8 mouse cellular contexts compared by ENCODE assay signal in genomic region chr10:30199501-30199900, GRCm38 (mm10). TPM values are rescaled to one million over a fixed set of nuclear protein-coding genes. Genes with fewer than 3 reads are reported as not detected.
A peak's percentile ranks its signal among the peaks of the same experiment; 100 is the strongest.
DNase-seq lines count a peak whose midpoint lies in the region; ATAC-seq and TF ChIP-seq lines count a peak whose summit lies in the region.

No protein-coding gene starts in this region.

- H3K4me1 ChIP-seq in heart, embryonic 12.5 days (replicated peaks), result peaks cover 8% of the 10 kb centered on the region
- H3K4me1 ChIP-seq in CH12.LX (ENCODE audit: control insufficient read depth in 1 of 2, insufficient read depth in 2 of 2), result peaks cover 0 to 10% of the 10 kb centered on the region in 2 experiments; a peak in 2 of 4 replicates
- no peaks in the 10 kb centered on the region for H3K4me1 ChIP-seq in forebrain, embryonic 14.5 days (ENCODE audit: control insufficient read depth, insufficient read depth, low read length)
- peaks cover 15% of the 10 kb centered on the region for H3K4me1 ChIP-seq in liver, embryonic 15.5 days (replicated peaks)

- DNase-seq in heart, adult 18-20 months, result no peak
- peak; percentile 14 for DNase-seq in CH12.LX (ENCODE audit: extremely low read depth)
- no peak for DNase-seq in forebrain, embryonic 14.5 days (ENCODE audit: low spot score)
- no peak for DNase-seq in cerebellum, adult 9-11 months
- no peak for DNase-seq in left cerebral cortex, adult 11 months (ENCODE audit: low spot score)

- WGBS in heart, embryonic 12.5 days, result 47% methylated on average over 5 of the region's 5 CpGs
- WGBS in forebrain, embryonic 14.5 days, result 55% methylated on average over 5 of the region's 5 CpGs
- 50% methylated on average over 5 of the region's 5 CpGs for WGBS in liver, embryonic 15.5 days (ENCODE audit: insufficient replicate concordance)

- peaks cover 20% of the 10 kb centered on the region for H3K79me2 ChIP-seq in CH12.LX (replicated peaks; ENCODE audit: control insufficient read depth, extremely low read depth, insufficient read depth, poor library complexity, severe bottlenecking)

- no peak for TF ChIP-seq POLR2A in CH12.LX (IDR thresholded peaks at IDR 0.05; ENCODE audit: low read depth, low read length)

- no peaks in the 10 kb centered on the region for H3K9me3 ChIP-seq in heart, embryonic 12.5 days (replicated peaks)
- no peaks in the 10 kb centered on the region for H3K9me3 ChIP-seq in CH12.LX (replicated peaks; ENCODE audit: low read length)
- no peaks in the 10 kb centered on the region for H3K9me3 ChIP-seq in forebrain, embryonic 14.5 days (replicated peaks; ENCODE audit: control insufficient read depth, low read length)
- no peaks in the 10 kb centered on the region for H3K9me3 ChIP-seq in liver, embryonic 15.5 days (replicated peaks)

- H3K36me3 ChIP-seq in heart, embryonic 12.5 days, result no peaks in the 10 kb centered on the region
- peaks cover 2 to 14% of the 10 kb centered on the region in 2 experiments for H3K36me3 ChIP-seq in CH12.LX (replicated peaks in 1 of 2; ENCODE audit: control insufficient read depth in 1 of 2, insufficient read depth in 1 of 2, low read length in 1 of 2)
- H3K36me3 ChIP-seq in forebrain, embryonic 14.5 days (ENCODE audit: control insufficient read depth, insufficient read depth, low read length), result no peaks in the 10 kb centered on the region
- 0 out of 2 replicates have a peak, but pooled peaks cover 6% of the 10 kb centered on the region for H3K36me3 ChIP-seq in liver, embryonic 15.5 days (replicated peaks)

- no peak for ATAC-seq in heart, embryonic 12.5 days (ENCODE audit: insufficient number of reproducible peaks, low FRiP score)
- no peak for ATAC-seq in forebrain, embryonic 14.5 days
- ATAC-seq in liver, embryonic 15.5 days (ENCODE audit: insufficient read depth), result no peak
- no peak for ATAC-seq in activated CD4-positive, CD25-positive, alpha-beta regulatory T cell, adult 4 months

- in situ Hi-C loops in CH12.LX (cut with MboI; ENCODE audit: low pct_ligation_motif_present, low pct_unique_long_range_greater_than_20kb, low sequenced_read_pairs), result no loop called here

- dilution Hi-C loops in CH12.LX (cut with MboI; ENCODE audit: extremely low pct_ligation_motif_present, extremely low pct_unique_long_range_greater_than_20kb, low sequenced_read_pairs), result no loop called here

- H3K4me3 ChIP-seq in heart, embryonic 12.5 days, result peak overlapping the region; percentile 91
- peak overlapping the region; percentile 70 to 85 (median 84) for H3K4me3 ChIP-seq in CH12.LX (replicated peaks in 1 of 3; ENCODE audit: low read depth in 2 of 3, low read length in 2 of 3, poor library complexity in 1 of 3)
- H3K4me3 ChIP-seq in forebrain, embryonic 14.5 days (ENCODE audit: low read depth, low read length), result peak overlapping the region; percentile 75
- peak overlapping the region; percentile 78 for H3K4me3 ChIP-seq in liver, embryonic 15.5 days (replicated peaks)

- no peaks in the 10 kb centered on the region for H3K27me3 ChIP-seq in heart, embryonic 12.5 days (replicated peaks)
- H3K27me3 ChIP-seq in CH12.LX (replicated peaks), result no peaks in the 10 kb centered on the region
- H3K27me3 ChIP-seq in forebrain, embryonic 14.5 days (replicated peaks; ENCODE audit: control insufficient read depth, insufficient read depth, low read length), result no peaks in the 10 kb centered on the region
- no peaks in the 10 kb centered on the region for H3K27me3 ChIP-seq in liver, embryonic 15.5 days

- H3K9ac ChIP-seq in heart, embryonic 12.5 days, result peak overlapping the region; percentile 28; the same call in 1 of the 2 replicates
- peak overlapping the region; percentile 78; the same call in 1 of the 2 replicates for H3K9ac ChIP-seq in CH12.LX (ENCODE audit: insufficient read depth, low read depth)
- H3K9ac ChIP-seq in forebrain, embryonic 14.5 days (ENCODE audit: low read length), result no peak overlapping the region
- H3K9ac ChIP-seq in liver, embryonic 15.5 days, result peak overlapping the region; percentile 76

- TF ChIP-seq EP300 in CH12.LX (IDR thresholded peaks at IDR 0.05; ENCODE audit: low read length), result no peak

- TF ChIP-seq RAD21 in CH12.LX (IDR thresholded peaks at IDR 0.05; ENCODE audit: low read depth, low read length), result no peak

- no peak overlapping the region for H3K27ac ChIP-seq in heart, embryonic 12.5 days (ENCODE audit: poor library complexity, severe bottlenecking)
- H3K27ac ChIP-seq in CH12.LX (ENCODE audit: insufficient read depth, low read depth), result no peak overlapping the region
- H3K27ac ChIP-seq in forebrain, embryonic 14.5 days (ENCODE audit: low read depth, low read length), result no peak overlapping the region
- no peak overlapping the region for H3K27ac ChIP-seq in liver, embryonic 15.5 days (replicated peaks)

- peak overlapping the region; percentile 93 for H3K4me2 ChIP-seq in heart, embryonic 12.5 days
- H3K4me2 ChIP-seq in CH12.LX (ENCODE audit: insufficient read depth, low read depth, poor library complexity, severe bottlenecking), result peak overlapping the region; percentile 86
- H3K4me2 ChIP-seq in forebrain, embryonic 14.5 days (ENCODE audit: low read length), result peak overlapping the region; percentile 81
- peak overlapping the region; percentile 83 for H3K4me2 ChIP-seq in liver, embryonic 15.5 days

- no peak for TF ChIP-seq CTCF in CH12.LX (conservative IDR thresholded peaks at IDR 0.05 in 1 of 2, IDR thresholded peaks at IDR 0.05 in 1 of 2; ENCODE audit: low read depth in 2 of 2, low read length in 2 of 2)

TF ChIP-seq in CH12.LX, 34 proteins besides CTCF, POLR2A, EP300 and RAD21:
- no peak for TF ChIP-seq GABPA (IDR thresholded peaks at IDR 0.05; ENCODE audit: insufficient replicate concordance, low read depth, low read length)
- TF ChIP-seq E2F4 (IDR thresholded peaks at IDR 0.05; ENCODE audit: insufficient replicate concordance, low read depth, low read length), result no peak
- TF ChIP-seq PAX5 (IDR thresholded peaks at IDR 0.05; ENCODE audit: low read length), result no peak
- no peak for TF ChIP-seq MAX (IDR thresholded peaks at IDR 0.05; ENCODE audit: low read length)
- TF ChIP-seq SMC3 (IDR thresholded peaks at IDR 0.05; ENCODE audit: low read depth, low read length), result no peak
- TF ChIP-seq ZNF384 (IDR thresholded peaks at IDR 0.05; ENCODE audit: low read depth, low read length), result no peak
- no peak for TF ChIP-seq MAZ (IDR thresholded peaks at IDR 0.05; ENCODE audit: low read depth, low read length)
- TF ChIP-seq POLR2AphosphoS2 (IDR thresholded peaks at IDR 0.05; ENCODE audit: low read depth, low read length), result no peak
- no peak for TF ChIP-seq BHLHE40 (IDR thresholded peaks at IDR 0.05; ENCODE audit: low read depth, low read length)
- TF ChIP-seq IRF4 (IDR thresholded peaks at IDR 0.05; ENCODE audit: low read depth, low read length), result no peak
- no peak for TF ChIP-seq CHD2 (IDR thresholded peaks at IDR 0.05; ENCODE audit: low read length)
- no peak for TF ChIP-seq CHD1 (IDR thresholded peaks at IDR 0.05; ENCODE audit: low read depth, low read length)
- no peak for TF ChIP-seq USF2 (conservative IDR thresholded peaks at IDR 0.05; ENCODE audit: low read depth, low read length)
- TF ChIP-seq MEF2A (IDR thresholded peaks at IDR 0.05; ENCODE audit: borderline replicate concordance, low read depth, low read length), result no peak
- TF ChIP-seq USF1 (IDR thresholded peaks at IDR 0.05; ENCODE audit: low read depth, low read length), result no peak

RNA-seq across cellular contexts. Expression of gene Cenpw, which starts 0.9 kb away (rescaled TPM):
- polyA plus RNA-seq in heart, embryonic 12.5 days (2016; fragmentation: Nextera tagmentation; extraction: Ambion mirVana), result 42.8 and 44.5 TPM in 2 replicates
- under 1 TPM; 0.50 to 0.54 TPM for total RNA-seq in heart, adult 18-20 months (2021)
- total RNA-seq in CH12.LX (2012; rRNA removed) (21.2 and 25.5 TPM in 2 replicates), CH12.LX (2014; rRNA removed) (52.2 and 55.7 TPM in 2 replicates)
- 19.8 and 21.5 TPM in 2 replicates for polyA plus RNA-seq in CH12.LX (2012; ENCODE audit: insufficient read length, low read depth)
- 28.3 and 36.1 TPM in 2 replicates for polyA plus RNA-seq in forebrain, embryonic 14.5 days (2014; fragmentation: Nextera tagmentation; extraction: Ambion mirVana)
- 25.4 and 28.0 TPM in 2 replicates for polyA plus RNA-seq in liver, embryonic 15.5 days (2015; fragmentation: Nextera tagmentation; extraction: Ambion mirVana)
- polyA plus RNA-seq in activated CD4-positive, CD25-positive, alpha-beta regulatory T cell, adult 4 months (2017; shearing (Covaris generic)), result 10 to 100 TPM in 1 of 2 experiments, 1 to 10 TPM in 1; 7.0 to 10.2 TPM
